Mouse (Mus musculus) hindlimb bud, embryonic 11.5 days (tissue): ENCODE measurements around the gene Gm20458.
A peak's percentile ranks its signal among the peaks of the same experiment; 100 is the strongest.

ENCODE experiments used
- DNase-seq: peaks from one replicate; pipeline ENCODE4 v3.0.0-alpha.2; 2012; ENCODE audit warnings: low read depth, low spot score; ENCODE audit errors: extremely low spot score

The Gm20458 gene

DNA sequence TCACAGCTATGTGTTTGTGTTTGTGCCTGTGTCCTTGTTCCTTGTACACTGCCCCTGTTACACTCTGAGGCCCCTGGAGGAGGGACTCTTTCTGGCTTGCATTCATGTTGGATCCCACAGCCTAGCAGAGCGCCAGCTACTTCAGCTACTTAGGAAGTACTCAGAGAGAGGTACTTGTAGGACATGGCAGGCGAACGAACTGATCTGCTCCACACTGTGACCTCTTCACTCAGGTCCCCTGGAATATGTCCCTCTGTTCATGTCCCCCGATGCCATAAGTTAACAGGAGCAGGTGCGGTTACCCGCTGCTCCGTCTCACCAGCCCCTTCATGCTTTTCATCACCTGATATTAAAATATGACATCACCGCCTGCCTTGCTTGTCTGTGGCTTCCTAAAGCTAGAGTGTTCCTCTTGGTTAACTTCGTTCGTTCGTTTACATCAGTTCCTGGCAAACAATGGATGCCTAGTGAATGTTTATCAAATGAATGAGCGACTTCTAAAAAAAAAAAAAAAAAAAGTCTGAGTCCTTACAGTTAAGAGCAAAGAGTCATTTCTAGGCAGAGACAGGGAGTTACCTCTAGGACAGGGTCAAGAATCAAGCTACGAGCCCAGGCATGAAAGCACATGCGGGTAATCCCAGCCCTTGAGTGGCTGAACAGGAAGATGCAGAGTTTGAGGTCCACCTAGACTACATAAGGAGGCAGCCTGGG, 7.6 kb upstream of the Gm20458 start:
- no peak for DNase-seq

DNA sequence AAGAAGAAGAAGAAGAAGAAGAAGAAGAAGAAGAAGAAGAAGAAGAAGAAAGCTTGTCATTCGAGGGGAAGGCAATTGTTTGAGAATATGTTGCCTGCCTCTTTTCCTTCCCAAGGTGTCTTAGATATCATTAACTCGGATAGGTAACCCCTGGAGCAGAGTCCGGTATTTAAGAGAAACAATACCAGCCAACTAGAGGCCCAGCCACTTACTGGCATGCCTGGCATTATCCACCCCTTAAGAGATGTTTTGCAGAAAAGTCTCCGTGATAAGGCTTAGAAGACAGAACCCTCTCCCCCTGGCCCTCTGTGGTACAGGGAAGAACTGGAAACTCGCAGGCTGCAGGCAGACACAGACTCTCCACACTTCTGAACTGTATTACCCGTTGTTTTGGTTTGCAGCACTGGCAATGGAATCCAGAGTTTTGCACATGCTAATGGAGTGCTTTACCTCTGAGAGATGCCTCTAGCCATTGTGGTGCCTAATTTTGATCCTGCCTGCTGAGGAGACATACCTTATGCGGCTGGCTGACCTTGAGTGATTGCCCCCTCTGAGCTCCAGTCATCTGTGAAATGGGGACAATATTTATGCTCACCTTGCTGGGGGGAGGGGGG, 6.8 kb upstream of the Gm20458 start:
- DNase-seq: no peak

DNA sequence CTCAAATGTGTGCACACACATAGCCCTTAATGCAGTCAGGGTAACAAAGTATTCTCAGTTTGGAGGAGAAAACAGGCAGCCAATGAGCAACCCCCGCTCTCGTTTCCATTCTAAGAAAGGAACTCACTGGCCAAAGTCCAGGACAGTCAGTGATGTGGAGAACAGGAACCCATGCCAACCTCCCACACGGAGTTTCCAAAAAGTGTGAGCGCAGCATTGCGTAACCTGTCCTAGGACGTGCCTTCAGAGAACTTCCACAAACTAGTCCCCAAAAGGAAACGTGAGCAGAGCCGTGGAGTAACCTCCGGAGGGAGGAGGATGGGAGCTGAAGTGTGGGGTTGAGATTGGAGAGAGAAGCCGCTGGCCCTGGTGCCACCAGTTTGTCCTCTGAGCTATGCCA, 5.9 kb upstream of the Gm20458 start:
- no peak for DNase-seq

DNA sequence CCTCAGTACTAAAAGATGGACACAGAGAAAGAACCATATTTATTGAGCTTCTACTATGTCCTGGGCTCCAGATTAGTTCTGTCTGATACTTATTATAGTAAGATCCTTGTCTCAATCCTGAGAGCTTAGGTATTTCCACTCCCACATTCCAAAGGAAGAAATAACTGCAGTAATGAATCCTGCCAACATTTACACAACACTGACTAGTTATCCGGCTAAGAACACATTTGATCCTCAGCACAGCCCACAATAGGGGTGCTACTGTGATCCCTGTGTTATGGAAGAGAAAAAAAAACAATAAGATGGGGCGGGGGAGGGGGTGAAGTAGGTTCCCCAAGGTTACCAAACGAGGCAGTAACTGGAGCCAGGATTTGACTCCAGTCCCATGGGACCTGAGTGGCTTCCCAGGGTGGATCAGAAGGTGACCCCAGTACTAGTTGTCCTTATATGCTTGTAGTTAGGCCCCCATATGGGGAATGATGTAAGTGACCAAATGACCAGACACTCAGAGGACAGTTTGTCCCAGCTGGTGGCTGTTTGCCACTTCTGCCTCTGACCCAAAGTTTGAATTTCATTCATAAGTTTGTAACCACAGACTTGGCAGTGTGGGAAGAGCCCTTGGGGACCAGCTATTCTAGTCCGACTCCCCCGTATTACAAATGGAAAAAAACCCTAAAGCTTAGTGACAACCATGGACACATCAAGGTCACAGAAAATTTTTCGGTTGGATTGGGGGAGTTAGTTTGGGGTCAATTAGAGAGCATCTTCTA, 5.2 kb upstream of the Gm20458 start:
- DNase-seq: no peak

DNA sequence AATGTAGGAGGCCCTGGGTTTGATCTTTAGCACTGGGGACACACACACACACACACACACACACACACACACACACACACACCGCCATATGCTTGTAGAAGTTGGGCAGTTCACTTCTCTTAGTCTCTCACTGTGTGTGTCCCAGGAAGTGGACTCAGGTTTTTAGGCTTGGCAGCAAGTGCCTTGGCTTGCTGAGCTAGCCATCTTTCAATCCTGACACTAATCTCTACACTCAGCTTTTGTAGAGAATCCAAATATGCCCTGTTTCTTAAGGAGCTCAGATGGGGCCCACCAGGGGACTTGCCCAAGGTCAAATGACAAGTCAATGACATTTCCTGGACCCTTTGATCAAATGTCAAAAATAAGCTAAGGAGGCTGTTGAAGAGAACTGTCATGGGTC, 4.4 kb upstream of the Gm20458 start:
- DNase-seq: no peak

DNA sequence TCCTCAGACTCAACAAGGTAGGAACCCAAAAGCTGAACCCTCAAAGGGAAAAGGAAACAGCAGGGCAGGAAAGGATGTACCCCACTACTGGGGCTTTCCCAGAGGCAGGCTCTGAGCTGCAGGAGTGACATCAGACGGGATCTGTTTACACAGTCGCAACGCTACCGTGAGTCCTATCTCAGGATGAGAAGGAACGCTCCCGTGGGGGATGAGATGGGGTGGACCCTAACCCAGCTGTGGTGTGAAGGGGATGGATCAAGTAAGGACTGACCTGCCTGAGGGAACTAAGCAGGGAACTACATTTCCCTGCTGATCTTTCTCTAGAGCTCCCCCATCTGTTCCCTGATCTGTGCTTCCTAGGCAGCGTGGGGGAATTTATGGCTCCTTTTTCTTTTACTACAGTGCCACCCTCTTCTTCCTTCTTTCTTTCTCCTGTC, 3.9 kb upstream of the Gm20458 start, which contains the start of gene Sys1:
Gene Sys1 (plus strand): TSS at position 101 of the 437 bp plus-strand sequence.
- DNase-seq: no peak

DNA sequence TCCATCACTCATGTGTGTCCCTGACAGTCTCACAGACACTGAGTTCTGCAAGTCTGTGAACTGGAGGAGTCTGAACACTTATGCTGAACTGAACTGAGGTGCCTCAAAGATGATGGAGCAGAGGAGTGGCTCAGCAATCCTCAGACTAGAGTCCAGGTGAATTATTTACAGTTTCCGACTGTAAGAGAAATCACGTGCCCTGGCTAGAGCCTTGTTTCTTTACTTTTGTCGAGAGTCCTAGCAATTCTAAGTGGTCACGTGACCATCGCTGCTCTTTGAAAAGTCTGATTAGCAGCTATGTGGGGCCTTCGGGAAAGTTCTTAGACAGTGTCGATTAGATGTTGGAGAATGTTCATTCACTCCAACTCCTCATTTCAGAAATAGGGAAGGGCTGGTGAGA, 2.8 kb upstream of the Gm20458 start:
- no peak for DNase-seq

DNA sequence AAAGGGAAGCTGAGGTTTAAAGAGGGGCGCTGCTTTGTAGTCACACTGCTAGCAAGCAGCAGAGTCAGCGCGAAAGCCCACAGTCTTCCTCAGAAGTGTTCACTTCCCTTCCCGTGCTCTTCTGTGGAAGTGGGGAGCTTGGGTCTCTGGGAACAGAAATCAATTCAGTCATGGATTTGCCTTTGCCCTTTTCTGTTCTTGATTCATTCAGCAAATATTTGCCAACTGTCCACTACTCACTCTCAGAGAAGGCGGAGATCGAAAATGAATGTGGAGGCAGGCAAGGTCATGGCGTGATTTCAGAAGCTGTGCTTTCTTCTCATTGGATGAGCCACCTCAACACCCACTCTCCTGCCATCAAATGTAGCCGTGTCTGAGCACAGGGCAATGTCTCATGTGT, 2.2 kb upstream of the Gm20458 start:
- DNase-seq: no peak

DNA sequence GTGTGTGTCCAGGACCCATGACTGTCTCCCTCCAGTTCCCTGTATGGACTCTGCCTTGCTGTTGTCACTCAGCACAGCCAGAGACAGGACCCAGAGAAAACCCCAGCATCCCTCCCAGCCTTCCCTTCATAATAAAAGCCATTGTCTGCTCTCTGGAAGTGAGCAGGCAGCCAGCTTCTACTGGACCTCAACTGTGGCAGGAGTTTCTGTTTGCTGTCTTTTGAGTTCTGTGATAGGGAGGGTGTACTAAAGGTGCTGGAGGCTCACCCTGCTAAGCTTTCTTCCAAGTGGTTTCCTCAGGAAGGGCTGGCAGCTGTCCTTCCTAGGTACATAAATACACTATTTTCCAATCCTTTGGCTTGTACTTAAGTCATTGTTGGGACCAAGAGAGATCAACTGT, 4.4 kb downstream of the Gm20458 start:
- DNase-seq: no peak

DNA sequence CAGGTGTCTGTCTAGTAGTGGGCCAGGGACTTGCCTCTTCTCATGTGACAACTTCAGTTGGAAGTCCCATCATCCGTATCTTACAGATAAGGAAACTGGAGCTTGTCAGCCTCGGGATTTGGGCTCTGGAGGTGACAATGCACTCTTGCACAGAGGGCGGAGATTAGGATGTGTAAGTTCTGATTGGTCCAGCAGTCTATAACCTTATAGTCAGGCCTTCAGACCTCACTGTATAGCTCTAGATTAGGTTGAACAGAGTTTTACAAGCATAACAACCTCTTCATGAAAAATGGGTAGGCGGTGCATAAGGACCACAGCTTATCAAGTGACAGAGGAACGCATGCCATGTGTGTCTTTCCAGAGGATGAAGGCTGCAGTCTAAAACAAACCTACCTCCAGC, 6.0 kb downstream of the Gm20458 start:
- no peak for DNase-seq

DNA sequence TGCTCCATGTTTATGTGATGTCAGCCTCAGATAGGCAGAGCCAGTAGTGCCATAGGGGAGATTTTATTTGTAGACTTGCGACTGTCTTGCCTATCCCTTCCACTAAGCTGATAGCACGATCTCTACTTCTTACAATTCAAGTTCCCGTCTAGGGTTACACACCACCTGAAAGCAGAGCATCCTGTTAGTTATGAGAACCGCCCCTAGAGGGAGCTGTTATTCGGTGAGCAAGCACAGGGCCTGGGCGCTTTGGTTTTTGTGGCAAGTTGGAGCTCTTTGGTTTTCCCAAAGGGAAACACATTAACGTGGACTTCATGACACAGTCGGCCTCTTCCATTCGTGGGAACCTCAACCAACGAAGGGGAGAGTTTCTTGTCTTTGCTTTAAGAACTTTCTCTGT, 9.5 kb downstream of the Gm20458 start:
- peak; percentile 49 for DNase-seq

DNA sequence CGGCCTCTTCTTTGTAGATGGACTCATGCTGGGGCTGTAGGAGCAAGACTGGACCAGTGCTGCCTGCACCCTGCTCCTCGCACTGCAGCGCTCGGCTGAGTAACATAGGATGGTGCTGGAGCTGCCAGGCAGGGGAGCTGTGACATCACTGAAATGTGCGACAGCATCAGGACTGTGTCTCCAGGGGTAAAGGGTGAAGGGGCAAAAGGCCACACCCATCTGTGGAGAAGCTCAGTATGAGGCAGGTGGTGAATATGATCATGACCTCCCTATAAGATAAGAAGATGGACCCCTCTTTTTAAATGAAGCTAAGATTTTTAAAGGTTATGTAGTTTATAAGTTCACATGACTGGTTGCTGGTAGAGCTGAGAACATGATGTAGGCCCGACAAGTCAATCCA, 12.9 kb downstream of the Gm20458 start, which contains the start of gene Trp53tg5:
Gene Trp53tg5 (minus strand): TSS at position 101 of the 400 bp plus-strand sequence.
- no peak for DNase-seq

DNA sequence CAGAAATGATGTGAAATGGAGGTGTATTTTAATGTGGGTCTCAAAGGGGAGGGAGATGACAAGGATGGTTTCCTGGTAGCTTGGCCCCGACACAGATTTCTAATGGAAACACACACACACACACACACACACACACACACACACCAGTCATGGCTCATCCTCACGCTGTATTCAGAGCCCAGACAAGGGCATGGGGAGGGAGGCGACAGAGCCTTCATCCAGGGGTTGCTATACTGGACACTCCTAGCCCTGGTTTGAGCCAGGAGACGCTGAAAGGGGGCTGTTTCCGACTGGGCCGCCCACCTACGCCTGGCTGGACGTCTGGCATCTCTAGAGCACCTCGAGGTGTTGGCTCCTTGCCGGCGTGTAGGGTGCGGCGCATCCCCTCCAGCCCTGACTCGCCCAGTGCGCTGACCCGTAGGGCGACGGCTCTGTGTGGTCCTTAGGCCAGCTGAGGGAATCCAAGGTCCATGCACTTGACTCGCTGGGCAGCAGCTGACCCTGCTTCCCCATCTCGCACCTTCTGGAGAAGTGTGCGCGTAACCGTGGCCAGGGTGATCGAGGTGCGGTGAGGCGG, 25.0 kb downstream of the Gm20458 start, which contains the start of gene Dbndd2:
Gene Dbndd2 (plus strand): TSS at position 426 of the 577 bp plus-strand sequence.
- DNase-seq: no peak

DNA sequence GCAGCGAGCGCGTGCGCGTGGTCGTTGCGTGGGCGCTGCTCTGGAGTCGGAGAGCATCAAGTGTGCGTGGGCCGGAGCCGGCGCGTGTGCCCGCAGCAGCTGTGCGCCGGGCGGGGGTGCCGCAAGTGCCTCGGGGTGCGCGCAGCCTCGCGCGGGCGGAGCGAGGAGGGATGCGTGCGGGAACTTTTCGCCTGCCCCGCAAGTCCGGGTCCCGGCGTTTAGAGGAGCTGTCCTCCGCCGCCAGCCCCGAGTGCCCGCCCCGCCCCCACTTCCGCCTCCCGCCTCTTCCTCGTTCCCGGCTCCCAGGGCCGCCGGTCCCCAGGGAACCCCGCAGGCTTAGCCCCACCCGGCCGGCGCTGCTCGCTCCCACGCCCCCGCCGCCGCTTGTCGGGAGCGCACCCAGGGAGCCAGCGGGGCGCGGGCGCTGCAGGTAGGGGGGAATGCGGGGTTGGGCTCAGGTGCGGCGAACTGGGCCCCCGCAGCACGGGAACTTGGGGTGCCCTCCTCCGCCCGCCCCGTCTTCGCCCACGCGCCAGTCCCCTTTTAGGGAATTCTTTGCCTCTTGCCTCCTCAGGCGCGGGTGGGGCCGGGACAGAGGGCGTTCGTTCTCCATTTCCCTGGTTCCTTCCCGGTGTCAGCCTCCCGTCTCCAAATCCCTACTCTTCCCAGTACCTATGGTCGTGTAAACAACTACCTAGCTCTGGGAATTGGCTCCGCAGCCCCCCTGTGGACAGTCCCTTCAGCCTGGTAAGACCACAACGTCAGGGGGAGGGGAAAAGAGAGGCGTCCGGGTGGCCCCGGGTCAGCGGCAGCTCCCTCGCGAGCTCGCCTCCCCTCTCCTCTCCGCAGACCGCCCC, 25.7 kb downstream of the Gm20458 start:
- no peak for DNase-seq

DNA sequence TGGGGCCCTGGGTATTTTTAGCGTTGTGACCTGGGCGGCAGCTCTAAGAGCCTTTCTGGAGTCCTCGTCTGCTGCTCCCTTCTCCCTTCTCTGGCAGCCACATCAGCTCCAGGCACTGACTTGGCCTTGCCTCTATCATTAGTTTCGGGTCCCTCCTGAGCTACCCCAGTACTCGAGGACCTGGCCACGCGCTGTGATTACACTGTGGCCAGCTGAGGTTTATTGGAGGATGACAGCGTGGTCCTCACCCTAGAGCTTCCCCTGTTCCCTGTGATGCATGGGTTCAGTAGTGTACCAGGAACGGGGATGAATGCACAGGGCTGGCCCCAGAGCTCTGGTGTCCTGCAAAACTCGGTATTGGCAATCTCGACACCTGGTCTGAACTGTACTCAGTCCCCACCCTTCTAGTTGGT, 26.4 kb downstream of the Gm20458 start:
- DNase-seq: no peak

DNA sequence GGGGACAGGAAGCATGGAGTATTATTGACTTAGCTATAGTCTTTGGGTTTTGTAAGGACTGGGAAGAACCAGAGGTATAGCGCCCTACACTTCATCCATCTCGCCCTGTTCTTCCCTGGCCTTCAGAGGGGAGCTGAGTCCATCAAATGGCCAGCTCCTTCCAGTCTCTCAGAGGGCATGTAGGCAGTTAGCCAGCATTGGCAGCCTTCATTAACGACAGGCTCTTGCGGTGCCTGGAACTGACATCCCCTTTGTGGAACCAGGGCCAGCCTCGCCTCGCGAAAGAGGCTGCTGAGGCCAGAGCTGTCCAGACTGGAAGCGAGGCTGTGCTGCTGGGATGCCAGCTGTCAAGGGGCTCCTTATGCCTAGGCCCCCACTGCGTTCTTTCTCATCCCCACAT, 27.0 kb downstream of the Gm20458 start:
- no peak for DNase-seq

DNA sequence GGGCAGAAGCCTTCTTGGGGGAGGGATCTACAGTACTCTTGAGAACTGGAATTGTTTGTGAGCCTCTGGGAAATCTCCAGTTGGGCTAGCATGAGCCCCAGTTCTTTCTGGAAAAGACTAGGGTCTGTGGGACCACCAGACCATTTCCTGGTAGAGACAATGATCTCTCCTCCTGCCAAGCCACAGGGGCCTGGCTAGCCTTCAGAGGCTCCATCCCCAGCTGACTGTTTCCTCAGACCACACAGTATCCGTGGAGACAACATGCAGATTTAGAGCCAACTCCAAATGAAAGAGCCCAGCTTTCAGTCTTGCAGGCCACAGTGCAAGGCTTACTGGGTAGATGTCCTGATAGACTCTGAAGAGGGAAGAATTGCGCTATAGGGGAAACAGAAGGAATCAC, 33.4 kb downstream of the Gm20458 start:
- no peak for DNase-seq

DNA sequence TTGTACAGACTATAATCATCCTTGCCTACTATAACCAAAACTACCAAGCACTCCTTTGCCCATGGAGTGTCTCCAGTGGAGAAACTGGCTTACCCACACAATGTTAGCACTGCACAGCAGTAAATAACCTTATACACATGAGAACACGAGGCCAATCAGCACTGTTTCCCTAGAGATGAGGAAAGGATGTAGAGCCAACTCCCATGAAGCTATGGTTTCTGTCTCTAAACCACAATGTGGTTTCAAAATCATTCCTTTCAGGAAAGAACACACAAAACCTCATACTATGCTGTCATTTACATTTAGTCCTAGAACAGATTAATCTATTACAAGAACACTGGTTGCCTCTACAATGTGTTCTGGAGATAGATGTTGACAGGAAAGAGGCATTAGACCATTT, 35.6 kb downstream of the Gm20458 start:
- no peak for DNase-seq

DNA sequence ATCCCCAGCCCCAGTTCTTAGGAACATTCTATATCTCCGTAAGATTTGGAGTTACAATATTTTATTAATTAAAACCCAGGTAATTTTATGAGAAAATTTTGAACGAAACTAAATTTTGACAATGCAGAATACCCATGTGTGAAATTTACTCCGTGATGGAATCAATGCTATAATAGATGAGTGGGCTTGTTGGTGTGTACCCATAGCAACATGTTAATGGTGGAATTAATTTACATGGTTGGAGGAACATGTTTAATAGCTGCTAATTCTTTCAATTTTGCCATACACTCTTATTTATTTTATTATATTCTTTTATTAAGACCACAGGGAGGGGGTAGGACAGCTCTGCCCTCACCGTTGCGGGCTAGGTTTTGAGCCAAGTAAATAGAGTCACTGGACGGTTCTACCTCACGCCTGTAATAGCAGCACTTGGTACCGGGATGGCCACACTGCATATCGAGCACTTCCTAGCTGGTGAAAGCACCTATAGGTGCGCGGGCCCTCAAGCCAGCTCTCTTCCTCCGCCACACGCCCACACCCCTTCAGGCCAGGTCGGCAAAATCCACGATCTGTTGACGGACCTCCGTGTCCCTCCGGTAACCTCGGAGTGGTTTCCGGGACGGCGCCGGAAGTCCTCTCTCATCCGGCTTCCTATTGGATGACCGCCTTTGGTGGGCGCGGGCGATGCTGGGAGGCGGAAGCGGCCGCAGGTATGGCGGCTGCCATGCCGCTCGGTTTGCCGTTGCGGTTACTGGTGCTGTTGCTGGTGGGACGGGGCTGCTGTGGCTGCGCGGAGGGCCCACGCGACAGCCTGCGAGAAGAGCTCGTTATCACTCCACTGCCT, 36.3 kb downstream of the Gm20458 start, which contains the start of gene Pigt:
Gene Pigt (plus strand): TSS at position 674 of the 844 bp plus-strand sequence.
- no peak for DNase-seq
